Mouse (Mus musculus) bone marrow macrophage, adult 2 months (primary cell): ENCODE results near the gene Slc23a2. TPM values are rescaled to one million over a fixed set of nuclear protein-coding genes. Genes with fewer than 3 reads are reported as not detected.

Experiments used
- H3K27ac ChIP-seq: 2 replicates; pipeline ENCODE4 v1.5.1; 2012; ENCODE audit warnings: low read depth, low read length; ENCODE audit not compliant: insufficient read depth
- H3K4me1 ChIP-seq: 2 replicates; pipeline ENCODE4 v1.6.1; 2012; ENCODE audit warnings: low read length; ENCODE audit not compliant: control insufficient read depth, insufficient read depth
- H3K4me3 ChIP-seq: 2 replicates; pipeline ENCODE4 v1.5.1; 2012; ENCODE audit warnings: mild to moderate bottlenecking, low read length, moderate library complexity; ENCODE audit not compliant: insufficient read depth
- CTCF ChIP-seq: IDR thresholded peaks from 2 replicates; pipeline ENCODE4 v1.5.1; 2012; ENCODE audit warnings: low read depth, mild to moderate bottlenecking, low read length, moderate library complexity
- POLR2A ChIP-seq: IDR thresholded peaks from 2 replicates; pipeline ENCODE4 v1.6.1; 2012; ENCODE audit warnings: mild to moderate bottlenecking, low read depth, low read length, borderline replicate concordance
- polyA plus RNA-seq: library from polyadenylated mRNA; stranded (reverse); fragments of >200 nt; gene quantifications from 2 replicates; pipeline ENCODE4 v1.2.4, GENCODE M21; 2012; ENCODE audit not compliant: missing spikeins, insufficient read depth, insufficient read length

The Slc23a2 gene
- polyA plus RNA-seq, result 47.7 and 53.5 TPM in 2 replicates

DNA sequence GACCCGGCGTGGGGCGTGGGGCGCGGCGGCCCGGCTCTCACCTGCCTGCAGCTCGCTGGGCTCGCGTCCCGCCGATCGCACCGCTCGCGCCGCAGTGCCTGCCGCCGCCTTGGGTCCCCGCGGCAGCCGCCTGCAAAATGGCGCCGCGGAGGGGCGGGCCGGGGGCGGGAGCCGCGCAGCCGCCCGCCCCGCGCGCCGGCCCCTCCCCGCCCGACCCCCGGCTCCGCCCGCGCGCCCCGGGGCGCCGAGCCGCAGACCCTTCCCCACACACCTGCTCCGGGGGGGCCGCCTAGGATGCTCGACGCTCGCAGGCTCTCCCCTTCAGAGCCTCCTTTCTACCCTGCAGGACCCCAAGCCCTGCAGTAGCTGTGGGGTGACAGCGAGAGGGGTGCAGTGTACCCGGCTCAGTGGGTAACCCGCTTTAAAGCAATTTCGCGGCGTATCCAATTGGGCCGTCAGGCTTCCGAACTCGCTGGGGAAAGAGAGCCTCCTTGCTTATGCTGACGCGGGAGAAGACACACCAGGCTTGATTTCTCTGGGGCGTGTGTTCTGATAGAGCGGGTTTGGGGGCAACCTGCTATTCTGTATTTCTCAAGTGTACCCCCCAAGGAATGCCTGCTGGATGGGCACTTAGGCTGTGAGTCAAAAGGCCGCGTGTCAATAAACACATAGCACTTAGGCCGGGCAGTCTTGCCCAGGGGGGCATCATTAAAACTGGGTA is at the start of gene Slc23a2:
Slc23a2 (minus strand) TSS at position 138 of the 721 bp plus-strand sequence.
- Histone ChIP-seq H3K4me1 (peaks cover 11% of the 10 kb centered on the region; the same call in 1 of the 2 replicates), H3K27ac (peak within 1 kb of the TSS; percentile 15; the same call in 1 of the 2 replicates), H3K4me3 (peak within 1 kb of the TSS; percentile 96)
- TF ChIP-seq POLR2A, result no peak
- no peak for TF ChIP-seq CTCF

DNA sequence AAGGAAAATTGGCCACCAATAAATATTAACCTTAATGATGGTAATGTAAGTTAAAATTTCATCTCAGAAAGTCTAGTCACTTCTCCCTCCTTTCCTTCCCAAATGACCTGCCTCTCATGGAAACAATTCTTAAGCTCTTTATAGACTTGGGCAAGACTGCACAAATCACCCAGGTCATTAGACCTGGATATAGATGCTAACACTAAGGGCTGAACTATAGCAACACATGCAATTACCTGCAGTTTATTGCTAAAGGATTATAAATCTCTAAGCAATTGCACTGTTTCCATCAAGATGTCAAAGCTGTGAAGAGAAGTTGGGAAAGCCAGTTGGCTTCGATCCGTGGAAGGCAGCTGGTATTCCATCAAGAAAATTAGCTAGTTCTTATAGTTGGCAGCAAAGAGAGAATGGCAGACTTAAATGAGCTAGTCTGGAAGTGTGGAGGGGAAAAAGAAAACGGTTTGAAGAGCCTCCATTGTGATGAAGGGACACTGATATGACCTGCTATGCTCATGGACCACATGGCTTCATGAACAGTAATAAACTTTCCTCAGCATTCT is 45.8 kb upstream of the Slc23a2 start:
- TF ChIP-seq CTCF (no peak), POLR2A (no peak)
- no peak overlapping the region for H3K27ac ChIP-seq
- no peak overlapping the region for H3K4me3 ChIP-seq
- H3K4me1 ChIP-seq, result peaks cover 8% of the 10 kb centered on the region

DNA sequence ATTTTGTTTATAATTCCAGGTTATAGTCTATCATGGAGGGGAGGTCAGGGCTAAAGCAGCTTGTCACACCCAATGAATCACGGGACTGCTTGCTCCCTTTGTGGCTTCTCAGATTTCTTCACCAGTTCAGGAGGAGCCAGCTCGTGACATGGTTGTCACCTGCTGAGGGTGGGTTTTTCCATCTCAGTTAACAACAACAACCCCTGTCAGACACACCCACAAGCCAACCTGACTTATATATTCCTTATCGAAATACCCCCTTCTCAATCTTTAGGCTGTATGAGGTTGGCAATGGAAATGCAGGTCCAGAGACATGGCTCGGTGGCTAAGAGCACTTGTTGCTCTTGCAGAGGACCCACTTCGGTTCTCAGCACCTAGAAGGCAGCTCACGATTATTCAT is 39.0 kb upstream of the Slc23a2 start:
- H3K4me1 ChIP-seq, result peaks cover 18% of the 10 kb centered on the region
- TF ChIP-seq POLR2A, result no peak
- TF ChIP-seq CTCF, result no peak
- H3K27ac ChIP-seq, result no peak overlapping the region
- no peak overlapping the region for H3K4me3 ChIP-seq

DNA sequence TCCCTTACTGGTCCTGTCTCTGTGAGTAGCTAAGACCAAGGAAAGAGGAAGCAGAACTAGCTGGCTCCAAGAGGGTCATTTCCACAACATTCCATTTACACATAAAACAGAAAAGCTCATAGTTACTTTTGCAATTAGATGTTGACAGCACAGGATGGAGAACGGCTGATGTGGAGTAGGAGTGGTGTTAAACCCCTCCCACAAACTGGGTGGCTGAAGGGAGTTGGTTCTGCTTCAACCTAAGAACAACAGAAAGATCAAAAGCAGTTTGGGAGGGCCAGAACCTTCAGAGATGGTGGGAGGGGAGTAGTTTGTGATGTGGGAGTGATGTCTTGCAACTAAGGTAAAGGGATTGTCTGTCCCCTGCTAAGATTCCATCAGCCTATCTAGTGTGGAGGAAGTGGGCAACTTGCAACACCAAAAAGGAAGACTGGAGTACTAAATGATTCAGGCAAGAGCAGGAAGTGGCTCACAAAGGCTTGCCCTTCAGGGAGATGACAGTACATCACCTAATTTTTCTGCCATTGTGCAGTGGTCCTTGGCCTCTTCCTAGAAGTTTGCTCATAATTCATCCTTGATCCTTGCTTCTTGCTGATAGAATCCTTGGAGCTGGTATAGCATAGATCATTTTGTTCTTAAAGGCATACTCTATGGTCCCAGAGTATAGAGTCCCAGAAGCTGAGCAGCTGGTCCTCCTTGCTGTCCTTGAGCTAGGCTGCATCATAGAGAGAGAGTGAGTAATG is 35.7 kb upstream of the Slc23a2 start:
- Histone ChIP-seq H3K4me1 (peaks cover 18% of the 10 kb centered on the region), H3K27ac (peak overlapping the region; percentile 48), H3K4me3 (no peak overlapping the region)
- no peak for TF ChIP-seq CTCF
- TF ChIP-seq POLR2A, result no peak

DNA sequence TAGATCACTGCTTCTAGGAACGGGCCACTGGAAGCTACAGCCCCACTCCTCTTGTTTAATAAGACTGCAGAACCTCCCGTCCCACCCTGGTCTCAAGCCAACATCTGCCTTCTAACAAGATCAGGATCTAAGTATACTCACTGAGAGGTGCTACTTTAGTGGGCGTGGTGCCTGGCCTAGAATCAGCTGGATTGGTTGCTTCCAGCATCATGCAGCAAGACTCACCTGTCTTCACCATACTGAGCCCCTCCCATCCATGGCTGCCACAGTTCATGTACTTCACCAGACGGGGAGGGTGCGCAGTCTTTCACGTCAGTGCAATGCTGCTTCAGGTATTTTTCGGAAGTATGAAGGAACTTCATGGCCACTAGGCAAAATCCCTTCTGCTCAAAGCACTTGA is 34.5 kb upstream of the Slc23a2 start:
- Histone ChIP-seq H3K27ac (no peak overlapping the region), H3K4me1 (peaks cover 18% of the 10 kb centered on the region)
- no peak for TF ChIP-seq CTCF
- no peak for TF ChIP-seq POLR2A

DNA sequence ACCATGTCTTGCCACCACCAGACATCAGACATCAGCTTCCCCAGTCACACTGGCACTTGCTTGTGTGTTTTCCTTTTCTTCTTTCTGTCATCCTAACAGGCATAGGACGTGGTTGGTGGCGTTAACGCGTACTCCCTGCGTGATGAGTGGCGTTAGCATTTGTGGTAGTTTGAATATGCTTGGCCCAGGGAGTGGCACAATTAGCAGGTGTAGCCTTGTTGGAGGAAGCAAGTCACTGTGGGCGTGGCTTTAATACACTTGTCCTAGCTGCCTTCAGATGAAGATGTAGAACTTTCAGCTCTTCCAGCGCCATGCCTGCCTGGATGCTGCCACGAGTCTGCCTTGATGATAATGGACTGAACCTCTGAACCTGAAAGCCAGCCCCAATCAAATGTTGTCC is 32.5 kb upstream of the Slc23a2 start:
- H3K4me1 ChIP-seq, result peaks cover 18% of the 10 kb centered on the region
- TF ChIP-seq POLR2A, result no peak
- no peak for TF ChIP-seq CTCF
- H3K27ac ChIP-seq, result no peak overlapping the region
- no peak overlapping the region for H3K4me3 ChIP-seq

More for the DNA sequence above, 34.5 kb upstream of the Slc23a2 start:
- H3K4me3 ChIP-seq, result no peak overlapping the region

DNA sequence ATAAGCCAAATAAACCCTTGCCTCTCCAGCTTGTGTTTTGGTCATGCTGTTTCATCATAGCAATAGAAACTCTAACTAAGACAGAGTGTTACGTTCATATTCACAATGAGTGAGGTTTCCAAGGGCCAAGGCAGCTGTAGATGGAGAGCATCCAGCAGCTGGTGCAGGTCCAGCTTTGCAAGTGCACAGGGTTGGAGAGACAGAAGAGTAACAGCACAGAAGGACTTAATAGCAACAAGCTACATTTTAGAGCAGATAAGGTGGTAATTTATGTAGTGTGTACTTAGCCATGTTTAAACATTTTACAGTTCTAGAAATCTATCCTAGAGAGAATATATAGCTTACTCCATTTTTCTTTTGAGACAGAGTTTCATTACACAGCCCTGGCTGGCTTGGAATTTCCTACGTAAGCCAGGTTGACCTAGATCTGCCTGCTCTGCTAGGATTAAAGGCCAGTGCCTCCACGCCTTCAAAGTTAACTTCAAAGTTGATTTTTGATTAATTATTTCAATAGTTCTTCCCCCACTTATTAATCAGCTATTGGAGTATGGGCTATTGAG is 31.5 kb upstream of the Slc23a2 start:
- Histone ChIP-seq H3K4me3 (no peak overlapping the region), H3K4me1 (peaks cover 10% of the 10 kb centered on the region), H3K27ac (no peak overlapping the region)
- TF ChIP-seq CTCF (no peak), POLR2A (no peak)

DNA sequence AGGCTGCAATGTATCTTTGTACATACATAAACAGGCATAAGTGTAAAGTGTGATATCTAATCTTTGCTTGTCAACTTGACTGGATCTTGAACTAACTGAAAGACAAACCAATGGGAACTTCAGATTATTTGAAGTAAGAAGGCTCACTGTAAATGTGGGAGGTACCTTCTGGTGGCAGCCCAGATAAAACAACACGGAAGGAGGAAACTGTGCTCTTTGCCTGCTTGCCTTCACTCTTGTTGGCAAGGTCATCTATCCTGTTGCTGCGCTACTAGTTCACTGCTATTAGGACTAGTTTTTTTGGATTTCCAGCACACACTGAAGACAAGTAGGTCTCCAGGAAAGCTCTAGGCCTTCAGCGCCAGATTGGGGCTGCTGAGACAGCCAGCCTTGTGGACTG is 29.1 kb upstream of the Slc23a2 start:
- TF ChIP-seq CTCF, result no peak
- no peak for TF ChIP-seq POLR2A
- Histone ChIP-seq H3K4me3 (no peak overlapping the region), H3K27ac (no peak overlapping the region), H3K4me1 (peaks cover 8% of the 10 kb centered on the region)

DNA sequence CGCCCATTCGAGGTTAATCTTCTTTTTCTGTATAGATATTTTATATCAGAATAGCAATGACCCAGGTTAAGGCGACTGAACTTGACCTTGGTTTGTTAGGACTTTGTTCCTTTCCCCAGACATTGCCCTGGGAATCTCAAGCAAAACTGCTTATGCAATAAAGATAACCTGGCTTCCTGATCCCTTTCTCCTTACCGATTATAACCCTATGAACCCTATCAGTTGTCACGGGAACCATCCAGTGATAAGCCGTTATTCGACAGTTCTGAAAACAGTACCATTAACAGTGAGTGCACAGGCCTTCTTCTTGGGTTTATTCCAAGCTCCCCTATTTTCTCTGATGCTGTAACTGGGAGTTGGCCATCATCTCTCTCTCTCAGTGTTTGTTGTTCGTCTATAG is 27.0 kb upstream of the Slc23a2 start:
- TF ChIP-seq POLR2A (no peak), CTCF (no peak)
- Histone ChIP-seq H3K27ac (no peak overlapping the region), H3K4me1 (peaks cover 8% of the 10 kb centered on the region), H3K4me3 (no peak overlapping the region)

DNA sequence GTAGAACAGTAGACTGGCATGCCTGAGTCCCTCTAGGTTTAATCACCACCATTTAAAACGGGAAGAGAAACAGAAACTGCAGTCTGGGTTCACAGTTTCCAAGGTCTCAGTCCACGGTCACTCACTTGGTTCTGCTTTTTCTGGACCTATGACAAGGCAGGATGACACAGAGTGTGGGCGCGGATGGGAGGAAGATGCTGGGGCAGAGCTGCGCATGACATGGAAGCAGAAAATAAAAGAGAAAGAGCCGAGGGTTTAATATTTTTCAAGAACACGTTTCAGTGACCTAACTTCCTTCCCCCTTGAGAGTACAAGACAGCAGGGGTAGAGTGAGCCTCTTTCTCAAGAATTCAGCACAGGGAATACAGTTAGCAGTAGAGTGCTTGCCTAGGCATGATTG is 24.2 kb upstream of the Slc23a2 start:
- peak overlapping the region; percentile 22; the same call in 1 of the 2 replicates for H3K4me3 ChIP-seq
- no peak for TF ChIP-seq CTCF
- no peak for TF ChIP-seq POLR2A
- H3K4me1 ChIP-seq, result peaks cover 8% of the 10 kb centered on the region
- H3K27ac ChIP-seq, result peak overlapping the region; percentile 81
